Mouse (Mus musculus) myocyte (in vitro differentiated cells): ENCODE data around the gene Scgb2b20. TPM values are rescaled to one million over a fixed set of nuclear protein-coding genes. Genes with fewer than 3 reads are reported as not detected.
"Not testable (repeated sequence)": the region's sequence is repeated elsewhere in the genome, so short reads cannot be mapped to it uniquely, and the experiment has no call there.

Experiments used
- H3K27me3 ChIP-seq: one replicate; pipeline ENCODE4 v1.6.1; 2011; ENCODE audit not compliant: control insufficient read depth, insufficient read depth, insufficient read length
- H3K36me3 ChIP-seq: one replicate; pipeline ENCODE4 v1.6.1; 2011; ENCODE audit not compliant: control insufficient read depth, insufficient read depth
- H3K4me2 ChIP-seq: one replicate; pipeline ENCODE4 v1.6.1; 2011; ENCODE audit warnings: low read depth, control low read depth
- H3K4me3 ChIP-seq: one replicate; pipeline ENCODE4 v1.5.1; 2011; ENCODE audit warnings: mild to moderate bottlenecking, control low read depth, moderate library complexity
- H3K79me2 ChIP-seq: one replicate; pipeline ENCODE4 v1.6.1; 2011; ENCODE audit not compliant: control insufficient read depth, insufficient read depth
- H3ac ChIP-seq: one replicate; pipeline ENCODE4 v1.6.1; 2011; ENCODE audit not compliant: control insufficient read depth, insufficient read length
- CEBPB ChIP-seq: IDR thresholded peaks from 2 replicates; pipeline ENCODE4 v1.6.1; 2011; ENCODE audit warnings: mild to moderate bottlenecking, moderate library complexity; ENCODE audit not compliant: poor library complexity, insufficient read depth, severe bottlenecking
- E2F4 ChIP-seq: IDR thresholded peaks from one replicate; pipeline ENCODE4 v1.6.1; 2011; ENCODE audit warnings: mild to moderate bottlenecking, control low read depth, moderate library complexity; ENCODE audit not compliant: insufficient read depth
- MYOD1 ChIP-seq, 3 experiments: IDR thresholded peaks; one replicate each; pipeline ENCODE4 v1.6.1; 2011; ENCODE audit warnings: control low read depth in 2 of 3, low read depth in 2 of 3, mild to moderate bottlenecking in 2 of 3, moderate library complexity in 1 of 3; ENCODE audit not compliant: insufficient read length in 2 of 3, control insufficient read depth in 1 of 3
- MYOG ChIP-seq, 3 experiments: IDR thresholded peaks; one replicate each; pipeline ENCODE4 v1.6.1; 2011; ENCODE audit warnings: control low read depth in 2 of 3, low read depth in 2 of 3, mild to moderate bottlenecking in 2 of 3; ENCODE audit not compliant: insufficient read length in 2 of 3, control insufficient read depth in 1 of 3, insufficient read depth in 1 of 3
- POLR2A ChIP-seq: IDR thresholded peaks from one replicate; pipeline ENCODE4 v1.6.1; 2011; ENCODE audit warnings: low read depth, mild to moderate bottlenecking, control low read depth, moderate library complexity; ENCODE audit not compliant: insufficient read length
- POLR2AphosphoS2 ChIP-seq: IDR thresholded peaks from one replicate; pipeline ENCODE4 v1.6.1; 2011; ENCODE audit warnings: low read depth, control low read depth; ENCODE audit not compliant: insufficient read length
- REST ChIP-seq: IDR thresholded peaks from one replicate; pipeline ENCODE4 v1.6.1; 2011; ENCODE audit warnings: mild to moderate bottlenecking, control low read depth, moderate library complexity; ENCODE audit not compliant: insufficient read depth, insufficient read length
- SRF ChIP-seq: IDR thresholded peaks from one replicate; pipeline ENCODE4 v1.6.1; 2011; ENCODE audit warnings: low read depth; ENCODE audit not compliant: control insufficient read depth, insufficient read length
- TCF3 ChIP-seq: IDR thresholded peaks from one replicate; pipeline ENCODE4 v1.6.1; 2011; ENCODE audit warnings: low read depth, control low read depth; ENCODE audit not compliant: insufficient read length
- USF1 ChIP-seq: IDR thresholded peaks from one replicate; pipeline ENCODE4 v1.6.1; 2011; ENCODE audit warnings: low read depth, mild to moderate bottlenecking, control low read depth, moderate library complexity
- polyA plus RNA-seq: library from polyadenylated mRNA; unstranded; fragments of >200 nt; fragmentation: generic; extraction: Trizol; gene quantifications from one replicate; pipeline ENCODE4 v1.2.1, GENCODE M21; 2012; ENCODE audit warnings: missing spikeins

Scgb2b20 gene
- not detected for polyA plus RNA-seq

DNA sequence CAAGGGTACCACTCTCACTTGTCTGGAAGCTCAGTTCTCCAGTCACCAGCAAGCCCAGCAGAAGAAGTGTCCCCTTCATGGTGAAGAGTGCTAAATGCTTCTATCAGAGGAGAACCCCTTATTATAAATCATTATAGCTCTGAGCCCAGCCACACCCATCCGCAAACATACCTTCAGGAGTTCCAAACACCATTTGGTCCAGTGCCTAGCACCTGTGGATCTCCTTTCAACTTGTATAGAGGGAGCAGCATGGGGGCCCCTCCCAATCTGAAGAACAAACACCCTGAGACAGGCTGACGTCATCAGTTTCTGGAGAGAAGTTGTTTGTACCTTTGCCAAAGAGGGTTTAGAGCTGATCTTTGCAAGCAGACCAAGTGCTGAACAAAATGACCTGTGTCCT is at the start of gene Scgb2b20:
Scgb2b20 (minus strand) TSS at position 101 of the 400 bp plus-strand sequence.
- H3K4me2 ChIP-seq: not testable (repeated sequence)

DNA sequence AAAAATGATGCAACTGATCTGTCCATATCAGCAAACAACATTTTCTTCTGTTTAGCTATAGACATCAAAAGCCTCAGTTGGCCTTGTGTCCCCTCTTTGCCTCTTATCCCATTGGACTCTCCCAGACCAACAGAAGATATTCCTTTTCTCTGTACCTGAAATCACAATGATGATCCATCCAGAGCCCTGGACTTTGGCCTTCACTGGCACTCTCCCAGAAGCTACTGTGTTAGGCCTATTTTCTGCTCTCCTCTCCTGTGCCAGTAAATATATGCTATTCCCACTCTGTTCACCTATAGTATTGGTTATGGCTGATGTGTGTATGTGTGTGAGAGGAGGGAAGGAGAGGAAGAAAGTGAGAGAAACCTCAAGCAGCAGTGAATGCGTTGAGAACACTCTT is 43.6 kb upstream of the Scgb2b20 start:
- H3K4me3 ChIP-seq, H3K4me2 ChIP-seq, H3K36me3 ChIP-seq, H3K79me2 ChIP-seq, H3K27me3 ChIP-seq, H3ac ChIP-seq: not testable (repeated sequence)

More for the DNA sequence above, at the start of gene Scgb2b20:
- not testable (repeated sequence) for H3K27me3 ChIP-seq, H3K79me2 ChIP-seq, H3ac ChIP-seq, H3K4me3 ChIP-seq, H3K36me3 ChIP-seq

GRCm38 (mm10) chr7:33401650-33402049 is 35.5 kb upstream of the Scgb2b20 start:
- TF ChIP-seq POLR2AphosphoS2 (no peak), REST (no peak), CEBPB (no peak), TCF3 (no peak), E2F4 (no peak), MYOD1 (IDR thresholded peaks at IDR 0.05; ENCODE audit: control insufficient read depth in 1 of 3, insufficient read length in 2 of 3, low read depth in 2 of 3) (no peak), POLR2A (no peak), SRF (no peak), MYOG (IDR thresholded peaks at IDR 0.05; ENCODE audit: control insufficient read depth in 1 of 3, insufficient read depth in 1 of 3, insufficient read length in 2 of 3, low read depth in 2 of 3) (no peak), USF1 (no peak)
- H3K79me2 ChIP-seq: no peaks in the 10 kb centered on the region
- H3K4me3 ChIP-seq: no peak overlapping the region
- H3ac ChIP-seq: no peak overlapping the region
- H3K27me3 ChIP-seq: no peaks in the 10 kb centered on the region
- H3K4me2 ChIP-seq: no peak overlapping the region
- no peaks in the 10 kb centered on the region for H3K36me3 ChIP-seq

GRCm38 (mm10) chr7:33399749-33400148 is 33.6 kb upstream of the Scgb2b20 start:
- H3K36me3 ChIP-seq, H3K79me2 ChIP-seq, H3K27me3 ChIP-seq, H3ac ChIP-seq, H3K4me3 ChIP-seq, H3K4me2 ChIP-seq: not testable (repeated sequence)

- H3K4me2 ChIP-seq, H3ac ChIP-seq, H3K4me3 ChIP-seq, H3K36me3 ChIP-seq, H3K79me2 ChIP-seq, H3K27me3 ChIP-seq: not testable (repeated sequence)
These were observed 6.8 kb upstream of the Scgb2b20 start, which contains the start of gene Scgb1b20 for GRCm38 (mm10) chr7:33372934-33373333. TSS of gene Scgb1b20 (plus strand) at chr7:33373234.

Other genes with a start within 250 kb of the Scgb2b20 start
- gene Scgb2b18, start 192.5 kb downstream of the Scgb2b20 start, polyA plus RNA-seq: not detected
- gene Scgb1b18, start 180.8 kb downstream of the Scgb2b20 start, polyA plus RNA-seq: not detected
- not detected for gene Scgb2b19, start 86.0 kb downstream of the Scgb2b20 start, polyA plus RNA-seq
- not detected for gene Scgb1b19, start 79.0 kb downstream of the Scgb2b20 start, polyA plus RNA-seq
- not detected for gene Scgb1b20, start 6.9 kb upstream of the Scgb2b20 start, polyA plus RNA-seq
- not detected for gene Scgb2b21, start 154.1 kb upstream of the Scgb2b20 start, polyA plus RNA-seq